In genomic region chr9:40268040-40268747, GRCm38 (mm10) we compare ENCODE assay signal across 8 mouse cellular contexts. TPM values are rescaled to one million over a fixed set of nuclear protein-coding genes. Genes with fewer than 3 reads are reported as not detected.
DNase-seq lines count a peak whose midpoint lies in the region; ATAC-seq and TF ChIP-seq lines count a peak whose summit lies in the region.

No protein-coding gene starts in this region.

- H3K36me3 ChIP-seq in limb, embryonic 15.5 days: no peaks in the 10 kb centered on the region
- H3K36me3 ChIP-seq in stomach, postnatal 0 days (ENCODE audit: control insufficient read depth, insufficient read depth, low read length): no peaks in the 10 kb centered on the region
- no peaks in the 10 kb centered on the region for H3K36me3 ChIP-seq in liver, embryonic 11.5 days (ENCODE audit: control insufficient read depth, insufficient read depth, low read length)

- TF ChIP-seq EP300 in stomach, postnatal 0 days (optimal IDR thresholded peaks at IDR 0.05): no peak

- H3K9ac ChIP-seq in limb, embryonic 15.5 days: no peak overlapping the region
- H3K9ac ChIP-seq in stomach, postnatal 0 days (ENCODE audit: low read length): no peak overlapping the region
- no peak overlapping the region for H3K9ac ChIP-seq in liver, embryonic 11.5 days (ENCODE audit: low read depth, low read length)

- H3K4me1 ChIP-seq in limb, embryonic 15.5 days: peaks cover 18% of the 10 kb centered on the region
- H3K4me1 ChIP-seq in stomach, postnatal 0 days (replicated peaks; ENCODE audit: control insufficient read depth, insufficient read depth): no peaks in the 10 kb centered on the region
- no peaks in the 10 kb centered on the region; the same call in 1 of the 2 replicates for H3K4me1 ChIP-seq in liver, embryonic 11.5 days (replicated peaks; ENCODE audit: control insufficient read depth, insufficient read depth, low read length)

- DNase-seq in cerebellum, postnatal 14 days: peak; percentile 47 to 56
- no peak for DNase-seq in cerebellum, adult 9-11 months
- peak; percentile 22 for DNase-seq in right cerebral cortex, postnatal 4 days
- no peak for DNase-seq in right cerebral cortex, postnatal 14 days
- DNase-seq in stomach, postnatal 0 days (ENCODE audit: low spot score): no peak
- no peak for DNase-seq in adrenal gland, postnatal 14 days
- DNase-seq in liver, embryonic 11.5 days (ENCODE audit: low spot score): no peak

- H3K4me3 ChIP-seq in limb, embryonic 15.5 days: peak overlapping the region; percentile 37
- H3K4me3 ChIP-seq in stomach, postnatal 0 days (ENCODE audit: low read depth, low read length): no peak overlapping the region
- no peak overlapping the region for H3K4me3 ChIP-seq in liver, embryonic 11.5 days (ENCODE audit: low read depth, low read length)

- ATAC-seq in limb, embryonic 15.5 days (ENCODE audit: insufficient number of reproducible peaks, low FRiP score, low TSS enrichment, low read depth): peak; percentile 41; the same call in 1 of the 2 replicates
- peak; percentile 22; the same call in 1 of the 2 replicates for ATAC-seq in stomach, postnatal 0 days (ENCODE audit: low FRiP score, low TSS enrichment)
- no peak for ATAC-seq in liver, embryonic 11.5 days (replicated peaks; ENCODE audit: low FRiP score)

- H3K9me3 ChIP-seq in limb, embryonic 15.5 days: no peaks in the 10 kb centered on the region
- H3K9me3 ChIP-seq in stomach, postnatal 0 days (ENCODE audit: control insufficient read depth, low read length): no peaks in the 10 kb centered on the region
- no peaks in the 10 kb centered on the region for H3K9me3 ChIP-seq in liver, embryonic 11.5 days (ENCODE audit: control insufficient read depth, low read length)

- WGBS in limb, embryonic 15.5 days: 12% methylated on average over 21 of the region's 21 CpGs
- WGBS in stomach, postnatal 0 days: 10% methylated on average over 21 of the region's 21 CpGs
- WGBS in liver, embryonic 11.5 days: 20% methylated on average over 21 of the region's 21 CpGs

- H3K4me2 ChIP-seq in limb, embryonic 15.5 days: peak overlapping the region; percentile 61
- H3K4me2 ChIP-seq in stomach, postnatal 0 days (replicated peaks; ENCODE audit: low read depth): peak overlapping the region; percentile 60
- H3K4me2 ChIP-seq in liver, embryonic 11.5 days: no peak overlapping the region

- H3K27me3 ChIP-seq in limb, embryonic 15.5 days: peaks cover 22% of the 10 kb centered on the region
- H3K27me3 ChIP-seq in stomach, postnatal 0 days (ENCODE audit: control insufficient read depth, insufficient read depth, low read length): no peaks in the 10 kb centered on the region
- H3K27me3 ChIP-seq in liver, embryonic 11.5 days (replicated peaks; ENCODE audit: control insufficient read depth, insufficient read depth, low read length): peaks cover 21% of the 10 kb centered on the region

- H3K27ac ChIP-seq in limb, embryonic 15.5 days: no peak overlapping the region
- H3K27ac ChIP-seq in stomach, postnatal 0 days (replicated peaks): no peak overlapping the region
- no peak overlapping the region for H3K27ac ChIP-seq in liver, embryonic 11.5 days (ENCODE audit: low read depth, low read length)

- TF ChIP-seq CTCF in stomach, postnatal 0 days (IDR thresholded peaks at IDR 0.05; ENCODE audit: low read depth): peak; percentile 32; the same call in 1 of the 2 replicates

RNA-seq across cellular contexts. Expression of gene Scn3b, which starts 0.8 kb away (rescaled TPM):
- polyA plus RNA-seq in limb, embryonic 15.5 days (2015; fragmentation: Nextera tagmentation; extraction: Ambion mirVana): 11.0 and 30.2 TPM in 2 replicates
- 2.0 and 2.9 TPM in 2 replicates for polyA plus RNA-seq in stomach, postnatal 0 days (2015; fragmentation: Nextera tagmentation; extraction: Ambion mirVana)
- 3.2 and 5.4 TPM in 2 replicates for total RNA-seq in adrenal gland, postnatal 14 days (2021)
- polyA plus RNA-seq in liver, embryonic 11.5 days (2014; fragmentation: Nextera tagmentation; extraction: Ambion mirVana): 0.08 and 0.22 TPM in 2 replicates

Comparison
In these comparisons a context has a peak if more than half of its experiments do, and no peak if none do; other contexts are left out.
1. DNase-seq: peak in cerebellum, postnatal 14 days (2 of 2) and right cerebral cortex, postnatal 4 days (single experiment); none in cerebellum, adult 9-11 months (single experiment), right cerebral cortex, postnatal 14 days (single experiment), stomach, postnatal 0 days (single experiment), adrenal gland, postnatal 14 days (single experiment) and liver, embryonic 11.5 days (single experiment).